Mouse (Mus musculus): ENCODE data around the gene Rbm39.

- no peak for TF ChIP-seq CTCF (IDR thresholded peaks at IDR 0.05; ENCODE audit: low read depth, low read length)
- TF ChIP-seq TAL1 (conservative IDR thresholded peaks at IDR 0.05; ENCODE audit: low read depth, low read length), result no peak
- TF ChIP-seq POLR2AphosphoS5 (IDR thresholded peaks at IDR 0.05; ENCODE audit: insufficient replicate concordance, low read depth, low read length), result no peak
- no peak for TF ChIP-seq GATA1 (IDR thresholded peaks at IDR 0.05; ENCODE audit: borderline replicate concordance, low read length)
Measured at GRCm38 (mm10) chr2:156229171-156229570, 49.1 kb upstream of the Rbm39 start.

All from G1E (cell line).